Mouse (Mus musculus): ENCODE data around the gene Mrpl22. TPM values are rescaled to one million over a fixed set of nuclear protein-coding genes. Genes with fewer than 3 reads are reported as not detected.
"Not testable (repeated sequence)": the region's sequence is repeated elsewhere in the genome, so short reads cannot be mapped to it uniquely, and the experiment has no call there.

Gene Mrpl22
- total RNA-seq, 2 experiments from 2014 or later, result 30.7 to 34.4 TPM

- peak; percentile 61 to 87 for DNase-seq (ENCODE audit: low spot score in 2 of 2)
These were observed 8.1 kb downstream of the Mrpl22 start for GRCm38 (mm10) chr11:58179563-58179962.

- not testable (repeated sequence) for DNase-seq (ENCODE audit: low spot score in 2 of 2)
These were observed 8.5 kb downstream of the Mrpl22 start for GRCm38 (mm10) chr11:58179986-58180385.

- no peak for DNase-seq (ENCODE audit: low spot score in 2 of 2)
These were observed 9.3 kb downstream of the Mrpl22 start for GRCm38 (mm10) chr11:58180756-58181155.

GRCm38 (mm10) chr11:58183579-58183978 lies 12.1 kb downstream of the Mrpl22 start:
- DNase-seq (ENCODE audit: low spot score in 2 of 2), result no peak

- no peak for DNase-seq (ENCODE audit: low spot score in 2 of 2)
These were observed 18.2 kb downstream of the Mrpl22 start for GRCm38 (mm10) chr11:58189675-58190074.

GRCm38 (mm10) chr11:58193326-58193725 lies 21.9 kb downstream of the Mrpl22 start:
- DNase-seq (ENCODE audit: low spot score in 2 of 2), result no peak

- DNase-seq (ENCODE audit: low spot score in 2 of 2), result no peak
These were observed 22.5 kb downstream of the Mrpl22 start for GRCm38 (mm10) chr11:58193860-58194520.

GRCm38 (mm10) chr11:58198663-58199062 lies 27.2 kb downstream of the Mrpl22 start:
- DNase-seq (ENCODE audit: low spot score in 2 of 2), result no peak

- DNase-seq (ENCODE audit: low spot score in 2 of 2), result peak; percentile 39 to 44
These were observed 28.0 kb downstream of the Mrpl22 start, which contains the start of the genes Igtp and Irgm2 for GRCm38 (mm10) chr11:58199229-58200037. Gene Igtp, plus strand, starts transcription at chr11:58199556. Gene Irgm2, plus strand, starts transcription at chr11:58199618.

- no peak for DNase-seq (ENCODE audit: low spot score in 2 of 2)
These were observed 28.8 kb downstream of the Mrpl22 start for GRCm38 (mm10) chr11:58200226-58200625.

GRCm38 (mm10) chr11:58201052-58201451 lies 29.6 kb downstream of the Mrpl22 start:
- DNase-seq (ENCODE audit: low spot score in 2 of 2), result no peak

GRCm38 (mm10) chr11:58210321-58210886 lies 38.9 kb downstream of the Mrpl22 start:
- DNase-seq (ENCODE audit: low spot score in 2 of 2), result no peak

- DNase-seq (ENCODE audit: low spot score in 2 of 2), result no peak
These were observed 39.7 kb downstream of the Mrpl22 start for GRCm38 (mm10) chr11:58211062-58211681.

- no peak for DNase-seq (ENCODE audit: low spot score in 2 of 2)
These were observed 40.2 kb downstream of the Mrpl22 start for GRCm38 (mm10) chr11:58211682-58212067.

- no peak for DNase-seq (ENCODE audit: low spot score in 2 of 2)
These were observed 42.3 kb downstream of the Mrpl22 start for GRCm38 (mm10) chr11:58213673-58214342.

- peak; percentile 7 to 46 for DNase-seq (ENCODE audit: low spot score in 2 of 2)
These were observed 43.1 kb downstream of the Mrpl22 start for GRCm38 (mm10) chr11:58214391-58215048.

GRCm38 (mm10) chr11:58215049-58215430 lies 43.6 kb downstream of the Mrpl22 start:
- not testable (repeated sequence) for DNase-seq (ENCODE audit: low spot score in 2 of 2)

GRCm38 (mm10) chr11:58215814-58216213 lies 44.4 kb downstream of the Mrpl22 start:
- DNase-seq (ENCODE audit: low spot score in 2 of 2), result no peak

- no peak for DNase-seq (ENCODE audit: low spot score in 2 of 2)
These were observed 45.4 kb downstream of the Mrpl22 start for GRCm38 (mm10) chr11:58216823-58217222.

GRCm38 (mm10) chr11:58223751-58224150 lies 52.3 kb downstream of the Mrpl22 start:
- DNase-seq (ENCODE audit: low spot score in 2 of 2), result no peak
